Mouse (Mus musculus) frontal cortex, postnatal 14 days (tissue): Measurements from ENCODE around the gene Tspan31.

Experiments
- DNase-seq, 2 experiments: peaks; one replicate each; pipeline ENCODE4 v3.0.0; 2022; ENCODE audit warnings: low spot score in 2 of 2

The Tspan31 gene

GRCm38 (mm10) chr10:127070190-127071121 lies at the start of gene Tspan31:
Gene Tspan31 (minus strand): TSS chr10:127070264.
- peak; percentile 91 to 94 for DNase-seq

DNA sequence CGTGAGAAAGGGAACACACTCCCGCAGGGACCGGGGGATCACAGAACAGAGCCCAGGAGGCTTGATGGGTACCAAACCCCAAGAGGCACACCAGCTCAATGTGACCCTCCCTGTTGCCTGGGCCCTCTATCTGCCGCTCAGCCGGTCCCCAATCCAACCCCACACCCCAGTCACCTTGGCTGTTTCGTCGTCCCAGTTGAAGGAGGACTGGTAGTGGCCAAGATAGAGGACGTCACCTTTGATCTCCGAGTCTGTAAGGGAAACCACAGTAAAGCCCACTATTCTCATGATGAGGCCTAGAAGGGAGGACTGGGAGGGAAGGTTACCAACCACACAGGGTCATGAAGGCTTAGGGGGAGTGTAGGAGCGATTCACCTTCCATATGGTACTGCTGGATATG lies 49.2 kb upstream of the Tspan31 start:
- DNase-seq, result no peak

GRCm38 (mm10) chr10:127118470-127118869 lies 48.4 kb upstream of the Tspan31 start:
- no peak for DNase-seq

GRCm38 (mm10) chr10:127115068-127115467 lies 45.0 kb upstream of the Tspan31 start:
- DNase-seq, result no peak

DNA sequence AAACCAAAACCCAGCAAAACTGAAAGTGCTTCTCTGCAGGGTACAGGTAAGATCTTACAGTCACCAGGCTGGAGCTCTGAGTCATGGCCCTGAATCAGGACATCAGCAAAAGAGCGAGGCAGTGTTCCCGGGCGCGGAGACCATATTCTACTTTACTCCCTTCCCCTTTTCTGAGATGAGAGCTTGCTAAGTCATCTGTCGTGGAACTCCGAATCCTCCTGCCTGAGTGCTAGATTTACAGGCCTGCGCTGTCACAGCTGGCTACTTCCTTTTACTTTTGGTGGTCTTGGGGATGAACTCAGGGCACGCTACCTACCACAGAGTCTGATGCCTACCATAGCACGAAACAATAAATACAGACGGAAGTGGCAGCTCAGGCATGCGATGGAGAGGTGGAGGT lies 44.3 kb upstream of the Tspan31 start:
- no peak for DNase-seq

DNA sequence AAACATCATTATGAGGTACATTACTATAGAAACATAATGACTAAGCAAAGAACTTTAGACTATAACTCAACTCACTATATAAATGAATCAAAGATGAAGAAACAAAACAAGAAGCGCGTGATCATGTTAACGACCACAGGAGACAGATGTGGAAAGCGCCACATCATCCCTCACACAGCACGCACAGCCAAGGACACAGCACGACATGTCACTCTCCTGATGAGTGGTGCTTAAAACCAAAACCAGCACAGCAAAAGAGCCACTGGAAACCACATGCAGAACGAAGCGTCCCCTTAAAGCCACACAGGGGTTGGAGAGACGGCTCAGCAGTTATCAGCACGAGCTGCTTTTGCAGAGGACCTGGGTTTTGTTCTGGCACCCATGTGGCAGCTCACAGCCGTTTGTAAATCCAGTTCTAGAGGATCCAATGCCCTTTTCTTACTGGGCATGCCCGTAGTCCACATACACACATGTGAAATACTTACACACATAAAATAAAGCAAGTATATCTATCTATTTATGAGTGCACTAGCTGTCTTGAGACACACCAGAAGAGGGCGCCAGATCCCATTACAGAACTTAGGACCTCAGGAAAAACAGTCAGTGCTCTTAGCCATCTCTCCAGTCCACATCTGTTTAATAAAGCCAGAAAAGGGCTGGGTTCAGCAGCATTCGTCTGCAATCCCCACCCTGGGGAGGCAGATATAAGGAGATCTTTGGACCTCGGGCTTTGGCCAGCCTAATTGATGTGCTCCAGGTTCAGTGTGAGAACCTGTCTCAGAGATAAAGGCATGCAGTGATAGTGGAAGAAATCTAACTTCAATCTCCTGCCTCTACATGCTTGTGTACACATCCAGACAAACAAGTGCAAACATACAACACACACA lies 41.2 kb upstream of the Tspan31 start:
- DNase-seq, result no peak

DNA sequence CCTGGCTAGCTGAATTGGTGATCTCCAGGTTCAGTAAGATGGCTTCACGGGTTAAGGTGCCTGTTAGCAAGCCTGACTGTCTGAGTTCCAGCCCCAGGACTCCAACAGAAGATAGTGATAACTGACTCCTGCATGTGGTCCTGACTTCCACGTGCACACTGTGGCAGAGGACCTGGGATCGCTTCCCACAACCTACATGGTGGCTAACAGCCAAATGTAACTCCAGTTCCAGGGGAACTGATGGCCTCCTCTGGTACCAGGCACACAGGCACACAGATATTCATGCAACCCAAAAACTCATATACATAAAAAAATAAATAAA lies 38.2 kb upstream of the Tspan31 start:
- no peak for DNase-seq

GRCm38 (mm10) chr10:127107563-127108261 lies 37.6 kb upstream of the Tspan31 start:
- DNase-seq, result no peak

DNA sequence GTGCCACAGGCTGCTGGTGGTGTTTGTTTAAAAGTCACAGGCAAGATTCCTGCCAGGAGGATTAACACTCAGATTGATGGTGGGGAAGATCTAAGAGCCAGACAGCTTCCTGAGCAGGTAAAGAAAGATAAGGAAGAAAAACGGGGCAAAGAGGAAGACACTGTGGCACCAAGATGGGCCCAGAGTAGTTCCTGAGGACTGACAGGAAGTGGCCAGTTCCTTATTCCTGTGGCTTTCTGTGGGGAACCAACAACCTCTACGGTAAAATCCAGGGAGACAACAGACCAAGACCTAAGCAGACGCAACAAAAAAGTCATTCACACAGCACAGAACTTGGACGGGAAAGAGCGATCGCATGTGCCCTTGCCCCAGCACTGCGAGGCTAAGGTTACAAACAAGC lies 33.6 kb upstream of the Tspan31 start:
- no peak for DNase-seq

DNA sequence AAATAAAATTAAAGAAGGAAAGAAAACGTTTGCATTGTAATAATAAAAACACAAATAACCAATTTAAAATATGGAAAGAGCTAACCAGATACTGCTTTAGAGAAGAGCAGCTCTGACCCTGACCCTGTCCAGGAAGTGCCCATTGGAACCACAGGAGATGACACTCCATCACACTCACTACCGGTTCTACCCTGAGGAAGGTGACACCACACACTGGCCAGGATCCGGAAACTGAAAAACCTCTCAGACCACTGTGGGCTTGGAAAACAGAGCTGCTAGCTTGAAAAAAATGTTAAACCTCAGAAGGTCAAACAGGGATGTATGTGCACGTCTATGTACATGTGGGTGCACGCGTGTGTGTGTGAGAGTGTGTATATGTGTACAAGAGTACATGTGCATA lies 31.1 kb upstream of the Tspan31 start:
- no peak for DNase-seq

DNA sequence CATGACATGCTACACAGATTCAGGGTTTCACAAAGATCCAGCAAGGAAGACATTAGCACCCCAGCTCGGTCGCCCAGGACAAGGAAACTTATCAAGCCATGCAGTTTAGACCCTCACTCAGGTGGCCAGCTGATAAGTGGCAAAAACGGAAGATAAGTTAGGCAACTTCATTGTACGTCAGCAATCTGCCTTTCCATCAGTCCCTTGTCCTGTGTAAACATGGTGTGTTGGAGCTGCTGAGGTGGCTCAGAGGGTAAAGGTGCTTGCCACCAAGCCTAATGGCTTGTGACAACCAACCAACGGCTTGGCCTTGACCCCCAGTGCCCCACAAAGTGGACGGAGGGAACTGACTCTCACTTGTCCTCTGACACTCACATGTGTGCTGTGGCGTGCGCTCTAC lies 30.4 kb upstream of the Tspan31 start:
- no peak for DNase-seq

- no peak for DNase-seq
These were observed 29.8 kb upstream of the Tspan31 start for GRCm38 (mm10) chr10:127099868-127100267.

GRCm38 (mm10) chr10:127099191-127099590 lies 29.1 kb upstream of the Tspan31 start:
- DNase-seq, result no peak

- no peak for DNase-seq
These were observed 28.4 kb upstream of the Tspan31 start for GRCm38 (mm10) chr10:127098514-127098913.

DNA sequence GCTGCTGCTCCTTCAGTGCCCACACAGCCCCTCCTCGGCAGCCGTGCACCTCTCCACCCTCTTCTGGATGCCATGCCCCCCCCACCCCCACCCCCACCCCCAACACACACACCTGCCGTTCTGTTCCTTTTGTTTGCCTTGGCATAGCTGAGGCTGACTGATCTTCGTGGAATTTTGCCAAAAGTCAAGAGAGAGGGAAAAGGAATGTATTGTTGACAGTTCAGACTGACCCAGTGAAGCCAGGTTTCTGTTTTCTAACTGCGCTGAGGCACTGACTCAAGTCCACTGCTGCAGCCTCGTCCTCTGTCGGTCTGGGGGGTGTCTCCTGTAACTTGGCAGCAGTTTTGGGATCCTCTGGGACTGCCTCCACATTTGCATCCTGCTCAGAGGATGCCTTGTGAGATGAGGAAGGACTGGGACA lies 24.3 kb upstream of the Tspan31 start:
- DNase-seq, result peak in 1 of 2 experiments; percentile 35

DNA sequence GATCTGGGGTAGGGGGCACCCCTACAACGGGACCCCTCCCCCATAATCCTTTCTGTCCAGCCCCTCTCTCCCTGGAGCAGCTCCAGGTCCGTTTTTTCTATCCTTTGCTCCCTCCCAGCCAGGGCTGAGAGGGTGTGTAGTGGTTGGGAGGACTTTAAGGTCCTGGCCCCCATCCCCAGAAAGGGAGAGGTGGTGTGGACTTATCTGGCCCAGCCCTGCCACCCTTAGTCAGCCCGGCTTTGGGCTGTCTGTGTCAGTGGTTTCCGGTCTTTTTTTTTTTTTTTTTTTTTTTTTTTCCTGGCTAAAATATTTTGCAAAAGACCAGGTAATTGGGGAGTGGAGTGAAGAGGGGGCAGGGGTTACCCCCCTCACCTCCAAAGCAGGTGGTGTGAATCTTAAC lies 22.7 kb upstream of the Tspan31 start:
- DNase-seq, result no peak

DNA sequence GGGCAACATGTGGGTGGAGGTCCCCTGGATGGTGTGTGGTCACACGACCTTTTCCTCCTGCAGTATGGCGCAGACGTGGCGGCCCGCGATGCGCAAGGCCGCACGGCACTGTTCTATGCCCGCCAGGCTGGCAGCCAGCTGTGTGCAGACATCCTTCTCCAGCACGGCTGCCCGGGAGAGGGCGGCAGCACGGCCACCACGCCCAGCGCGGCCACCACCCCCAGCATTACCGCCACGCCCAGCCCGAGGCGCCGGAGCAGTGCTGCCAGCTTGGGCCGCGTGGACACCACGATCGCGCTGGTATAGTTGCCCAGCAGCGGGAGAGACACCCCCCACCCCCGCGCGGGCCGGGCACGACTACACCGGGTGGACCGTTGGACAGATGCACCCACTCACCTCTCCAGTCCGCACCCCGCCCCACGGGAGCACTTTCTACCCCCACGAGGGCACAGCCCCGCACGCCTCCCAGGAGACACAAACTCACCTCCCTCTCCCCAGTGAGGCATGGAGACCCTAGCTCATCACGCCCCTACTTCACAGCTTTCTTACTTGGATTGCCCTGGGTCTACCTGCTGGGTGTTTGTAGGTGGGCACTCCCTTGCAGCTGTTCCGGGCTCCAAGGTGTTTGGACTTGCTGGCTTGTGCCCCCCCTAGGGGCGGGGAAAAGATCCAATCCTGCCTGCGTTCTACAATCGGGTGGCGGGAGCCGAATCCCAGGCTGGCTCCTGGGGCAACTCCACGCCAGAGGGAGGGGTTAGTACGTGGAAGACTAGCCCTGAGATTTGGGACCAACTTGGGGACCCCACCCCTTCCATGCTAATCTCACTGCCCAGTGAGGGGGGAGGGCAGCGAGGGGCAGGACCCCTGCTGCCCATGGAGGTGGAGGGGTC lies 21.7 kb upstream of the Tspan31 start:
- no peak for DNase-seq

- no peak for DNase-seq
These were observed 20.7 kb upstream of the Tspan31 start for GRCm38 (mm10) chr10:127090560-127091411.

- DNase-seq, result no peak
These were observed 15.6 kb upstream of the Tspan31 start for GRCm38 (mm10) chr10:127085633-127086032.

- DNase-seq, result no peak
These were observed 15.0 kb upstream of the Tspan31 start for GRCm38 (mm10) chr10:127085052-127085451.
